Mouse (Mus musculus) midbrain, embryonic 13.5 days (tissue): ENCODE results near the gene Lrfn4. TPM values are rescaled to one million over a fixed set of nuclear protein-coding genes. Genes with fewer than 3 reads are reported as not detected.

Experiments
- ATAC-seq: fragments of 200-750 bp; cut with Nextera tagmentation; 2 replicates; pipeline ENCODE4 v1.8.0; 2017; ENCODE audit warnings: mild to moderate bottlenecking, moderate TSS enrichment, moderate library complexity
- H3K27ac ChIP-seq: fragments of 300-500 bp; sonication (generic); 2 replicates; pipeline ENCODE4 v1.5.1; 2015; ENCODE audit warnings: inconsistent platforms, mild to moderate bottlenecking, moderate library complexity
- H3K27me3 ChIP-seq: fragments of 300-500 bp; sonication (generic); 2 replicates; pipeline ENCODE4 v1.6.1; 2015; ENCODE audit warnings: mild to moderate bottlenecking, inconsistent platforms
- H3K36me3 ChIP-seq: fragments of 300-500 bp; sonication (generic); 2 replicates; pipeline ENCODE4 v1.6.1; 2015; ENCODE audit warnings: mild to moderate bottlenecking, inconsistent platforms
- H3K4me1 ChIP-seq: fragments of 300-500 bp; sonication (generic); replicated peaks from 2 replicates; pipeline ENCODE4 v1.6.1; 2015; ENCODE audit warnings: inconsistent platforms
- H3K4me2 ChIP-seq: fragments of 300-500 bp; sonication (generic); replicated peaks from 2 replicates; pipeline ENCODE4 v1.6.1; 2015; ENCODE audit warnings: moderate library complexity, mild to moderate bottlenecking, inconsistent platforms
- H3K4me3 ChIP-seq: fragments of 300-500 bp; sonication (generic); replicated peaks from 2 replicates; pipeline ENCODE4 v1.5.1; 2015; ENCODE audit warnings: mild to moderate bottlenecking, inconsistent platforms
- H3K9ac ChIP-seq: fragments of 300-500 bp; sonication (generic); replicated peaks from 2 replicates; pipeline ENCODE4 v1.6.1; 2015; ENCODE audit warnings: mild to moderate bottlenecking, inconsistent platforms
- H3K9me3 ChIP-seq: fragments of 300-500 bp; sonication (generic); 2 replicates; pipeline ENCODE4 v1.6.1; 2016; ENCODE audit warnings: mild to moderate bottlenecking, inconsistent platforms
- WGBS: fragments of 180-500 bp; shearing (Covaris S2); methylation state at CpG from one replicate; pipeline ENCODE4 v1.1.7; 2015; 5-methylcytosine and 5-hydroxymethylcytosine counted together
- polyA plus RNA-seq: library from polyadenylated mRNA; unstranded; fragments of >200 nt; fragmentation: Nextera tagmentation; extraction: Ambion mirVana; gene quantifications from 2 replicates; pipeline ENCODE4 v1.2.1, GENCODE M21; 2015

Lrfn4 gene
- polyA plus RNA-seq, 1 experiment from 2014 or later: 10.1 TPM

DNA sequence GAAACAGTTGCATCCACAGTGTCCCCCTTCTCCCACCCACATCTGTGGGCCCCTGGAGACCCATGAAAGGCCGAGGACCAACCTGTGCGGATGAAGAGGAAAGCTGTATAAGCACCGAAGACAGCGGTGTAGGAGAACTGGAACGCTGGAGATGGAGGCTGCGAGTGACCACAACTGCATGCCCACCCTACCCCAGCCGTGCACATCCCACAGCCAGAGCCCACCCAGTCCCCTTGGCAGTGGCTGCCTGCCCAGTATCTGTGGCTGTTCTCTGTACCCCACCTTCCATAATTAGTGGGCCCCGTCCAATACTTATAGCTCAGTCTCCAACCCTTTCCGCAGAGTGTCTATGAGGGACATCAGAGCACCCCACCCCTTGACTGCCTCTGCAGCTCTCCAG, 8.0 kb upstream of the Lrfn4 start:
- Histone ChIP-seq H3K27me3 (no peaks in the 10 kb centered on the region), H3K36me3 (peaks cover 39% of the 10 kb centered on the region), H3K9me3 (no peaks in the 10 kb centered on the region), H3K9ac (no peak overlapping the region), H3K4me2 (no peak overlapping the region), H3K4me1 (peaks cover 34% of the 10 kb centered on the region), H3K4me3 (no peak overlapping the region), H3K27ac (no peak overlapping the region)
- 96% methylated on average over 9 of the region's 9 CpGs for WGBS
- ATAC-seq: no peak

DNA sequence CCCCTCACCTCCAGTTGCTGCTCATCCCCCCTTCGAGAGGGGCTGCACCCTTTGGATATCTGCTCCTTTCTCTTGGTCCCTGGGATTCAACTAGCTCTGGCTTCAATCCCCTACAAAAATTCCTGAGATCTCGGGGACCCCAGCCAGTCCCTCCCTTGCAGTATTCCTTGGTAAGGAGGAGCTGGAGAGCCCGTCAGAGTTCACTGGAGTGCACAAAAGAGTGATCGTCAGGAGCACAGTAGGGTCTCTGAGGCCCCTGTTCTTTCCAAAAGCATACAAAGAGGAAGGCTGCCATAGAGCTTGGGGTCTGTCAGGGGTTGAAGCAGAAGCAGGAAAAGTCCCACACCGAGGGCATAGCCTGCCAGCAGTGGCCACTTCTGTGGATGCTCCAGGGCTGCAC, 7.3 kb upstream of the Lrfn4 start:
- H3K9me3 ChIP-seq: no peaks in the 10 kb centered on the region
- no peak overlapping the region for H3K4me3 ChIP-seq
- H3K27me3 ChIP-seq: no peaks in the 10 kb centered on the region
- H3K36me3 ChIP-seq: peaks cover 39% of the 10 kb centered on the region
- H3K27ac ChIP-seq: no peak overlapping the region
- H3K4me1 ChIP-seq: peaks cover 27% of the 10 kb centered on the region
- no peak overlapping the region for H3K9ac ChIP-seq
- ATAC-seq: no peak
- WGBS: 74% methylated on average over 5 of the region's 5 CpGs
- H3K4me2 ChIP-seq: no peak overlapping the region

DNA sequence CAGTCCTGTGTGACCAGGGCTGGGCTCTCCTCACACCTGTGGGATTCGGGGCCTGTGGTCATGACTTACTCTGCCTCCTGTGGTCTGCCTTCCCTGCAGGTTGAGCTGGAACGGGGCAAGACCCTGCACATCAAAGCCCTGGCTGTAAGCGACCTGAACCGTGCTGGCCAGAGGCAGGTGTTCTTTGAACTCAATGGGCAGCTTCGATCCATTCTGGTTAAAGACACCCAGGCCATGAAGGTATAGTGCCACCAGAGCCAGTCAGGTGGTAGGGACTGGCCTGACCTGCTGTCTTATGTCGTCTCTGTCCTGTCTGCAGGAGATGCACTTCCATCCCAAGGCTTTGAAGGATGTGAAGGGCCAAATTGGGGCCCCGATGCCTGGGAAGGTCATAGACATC, 5.3 kb upstream of the Lrfn4 start:
- H3K36me3 ChIP-seq: peaks cover 39% of the 10 kb centered on the region
- H3K27me3 ChIP-seq: 0 out of 2 replicates have a peak, but pooled peaks cover 4% of the 10 kb centered on the region
- no peak overlapping the region for H3K4me3 ChIP-seq
- no peaks in the 10 kb centered on the region for H3K9me3 ChIP-seq
- ATAC-seq: no peak
- H3K9ac ChIP-seq: no peak overlapping the region
- WGBS: 89% methylated on average over 7 of the region's 7 CpGs
- no peak overlapping the region for H3K27ac ChIP-seq
- H3K4me2 ChIP-seq: no peak overlapping the region
- peaks cover 20% of the 10 kb centered on the region for H3K4me1 ChIP-seq

DNA sequence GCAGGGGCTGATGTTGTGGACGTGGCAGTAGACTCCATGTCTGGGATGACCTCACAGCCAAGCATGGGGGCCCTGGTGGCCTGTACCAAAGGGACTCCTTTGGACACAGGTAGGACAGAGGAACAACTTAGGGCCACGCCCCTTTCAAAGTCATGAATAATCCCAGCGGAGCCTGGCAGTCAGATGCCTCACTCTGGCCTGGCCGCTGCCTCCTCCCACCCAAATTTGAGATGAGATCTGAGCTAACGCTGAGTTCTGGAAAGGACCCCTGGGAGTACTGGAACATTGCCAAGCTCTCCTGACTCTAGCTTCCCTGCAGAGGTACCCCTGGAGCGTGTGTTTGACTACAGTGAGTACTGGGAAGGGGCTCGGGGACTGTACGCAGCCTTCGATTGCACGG, 4.0 kb upstream of the Lrfn4 start:
- 87% methylated on average over 10 of the region's 10 CpGs for WGBS
- H3K4me2 ChIP-seq: no peak overlapping the region
- no peak for ATAC-seq

DNA sequence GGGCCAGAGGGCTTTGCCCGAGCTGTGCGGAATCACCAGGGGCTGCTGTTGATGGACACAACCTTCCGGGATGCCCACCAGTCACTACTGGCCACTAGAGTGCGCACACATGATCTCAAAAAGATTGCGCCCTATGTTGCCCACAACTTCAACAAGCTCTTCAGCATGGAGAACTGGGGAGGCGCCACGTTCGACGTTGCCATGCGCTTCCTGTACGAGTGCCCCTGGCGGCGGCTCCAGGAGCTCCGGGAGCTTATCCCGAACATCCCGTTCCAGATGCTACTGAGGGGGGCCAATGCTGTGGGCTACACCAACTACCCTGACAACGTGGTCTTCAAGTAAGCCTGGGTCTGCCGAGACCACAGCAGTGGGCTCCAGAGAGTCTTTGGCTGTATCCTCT, 2.7 kb upstream of the Lrfn4 start:
- no peaks in the 10 kb centered on the region for H3K9me3 ChIP-seq
- peaks cover 22% of the 10 kb centered on the region for H3K4me1 ChIP-seq
- no peak overlapping the region for H3K9ac ChIP-seq
- H3K4me3 ChIP-seq: no peak overlapping the region
- no peak for ATAC-seq
- 0 out of 2 replicates have a peak, but pooled peaks cover 4% of the 10 kb centered on the region for H3K27me3 ChIP-seq
- H3K36me3 ChIP-seq: peaks cover 39% of the 10 kb centered on the region
- H3K27ac ChIP-seq: no peak overlapping the region
- H3K4me2 ChIP-seq: no peak overlapping the region
- WGBS: 33% methylated on average over 18 of the region's 18 CpGs

More for the DNA sequence above, 4.0 kb upstream of the Lrfn4 start:
- Histone ChIP-seq H3K27me3 (0 out of 2 replicates have a peak, but pooled peaks cover 4% of the 10 kb centered on the region), H3K27ac (no peak overlapping the region), H3K9ac (no peak overlapping the region), H3K4me3 (no peak overlapping the region), H3K4me1 (peaks cover 16% of the 10 kb centered on the region), H3K9me3 (no peaks in the 10 kb centered on the region), H3K36me3 (peaks cover 39% of the 10 kb centered on the region)

DNA sequence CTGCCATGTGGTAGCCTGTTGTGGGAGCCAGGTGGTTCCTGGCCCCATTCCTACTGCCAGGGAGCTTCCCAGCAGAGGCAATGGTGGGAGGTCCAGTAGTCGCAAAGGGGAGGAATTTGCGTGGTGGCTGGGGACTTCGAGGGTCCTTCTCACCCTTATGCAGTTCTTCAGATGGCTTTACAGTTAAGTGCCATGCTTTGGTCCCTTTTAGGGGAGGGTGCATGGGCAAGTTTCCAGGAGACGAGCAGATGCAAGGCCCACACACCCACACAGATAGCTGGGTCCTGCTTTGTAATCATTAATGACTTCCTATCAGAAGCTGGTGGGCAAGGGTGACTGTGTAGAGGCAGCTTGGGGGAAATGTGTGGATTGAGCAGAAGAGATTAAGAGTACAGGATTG, 1.1 kb upstream of the Lrfn4 start:
- H3K4me1 ChIP-seq: peaks cover 39% of the 10 kb centered on the region
- WGBS: 57% methylated on average over 4 of the region's 4 CpGs
- no peak overlapping the region for H3K27ac ChIP-seq
- H3K4me3 ChIP-seq: peak overlapping the region; percentile 94
- H3K9me3 ChIP-seq: no peaks in the 10 kb centered on the region
- H3K9ac ChIP-seq: peak overlapping the region; percentile 100; the same call in 1 of the 2 replicates
- no peak for ATAC-seq
- H3K36me3 ChIP-seq: peaks cover 39% of the 10 kb centered on the region
- 0 out of 2 replicates have a peak, but pooled peaks cover 4% of the 10 kb centered on the region for H3K27me3 ChIP-seq
- peak overlapping the region; percentile 77 for H3K4me2 ChIP-seq

DNA sequence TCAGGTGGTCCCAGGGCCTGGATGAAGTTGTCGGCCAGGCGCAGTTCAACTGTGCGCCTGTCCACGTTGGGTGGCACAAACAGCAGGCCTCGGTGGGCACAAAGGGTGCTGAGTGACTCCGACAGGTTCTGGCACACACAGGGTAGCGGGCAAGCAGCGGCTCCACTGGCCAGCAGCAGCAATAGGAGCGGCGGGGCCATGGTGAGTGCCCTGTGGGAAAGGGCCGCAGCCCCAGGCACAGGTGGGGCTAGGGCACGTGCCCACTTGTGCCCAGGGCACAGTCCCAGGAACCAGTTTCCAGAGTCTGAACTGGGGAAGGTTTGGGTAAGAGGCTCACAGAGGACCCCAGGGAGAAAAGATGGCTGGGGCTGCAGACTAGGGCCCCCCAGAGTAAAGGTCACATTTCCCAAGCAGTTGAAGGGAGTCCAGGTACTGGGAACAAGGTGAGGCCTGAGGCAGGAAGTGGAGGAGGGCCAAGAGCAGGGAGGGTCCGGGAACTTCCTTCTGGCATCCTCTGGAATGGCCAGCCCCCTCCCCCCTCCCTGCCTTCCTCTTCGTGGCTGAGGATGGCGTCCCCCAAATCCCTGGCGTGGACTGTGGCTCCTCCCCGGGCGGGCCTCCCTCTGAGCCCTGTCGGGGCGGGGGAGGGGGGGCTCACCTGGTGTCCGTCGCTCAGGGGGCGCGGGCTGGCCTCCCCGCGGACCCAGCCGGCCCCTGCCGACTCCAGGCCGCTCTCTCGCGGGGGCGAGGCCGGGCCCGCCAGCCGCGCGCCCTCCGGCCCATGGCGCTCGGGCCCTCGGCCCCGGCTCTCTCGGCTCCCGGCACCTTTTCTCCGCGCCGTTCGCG, 939 bp downstream of the Lrfn4 start:
- Histone ChIP-seq H3K9ac (peak overlapping the region; percentile 100), H3K4me2 (peak overlapping the region; percentile 77), H3K36me3 (peaks cover 41% of the 10 kb centered on the region), H3K9me3 (no peaks in the 10 kb centered on the region), H3K27me3 (0 out of 2 replicates have a peak, but pooled peaks cover 4% of the 10 kb centered on the region), H3K4me3 (peak overlapping the region; percentile 94), H3K27ac (peak overlapping the region; percentile 95), H3K4me1 (peaks cover 41% of the 10 kb centered on the region)
- peak; percentile 7; the same call in 1 of the 2 replicates for ATAC-seq
- 19% methylated on average over 42 of the region's 49 CpGs for WGBS

DNA sequence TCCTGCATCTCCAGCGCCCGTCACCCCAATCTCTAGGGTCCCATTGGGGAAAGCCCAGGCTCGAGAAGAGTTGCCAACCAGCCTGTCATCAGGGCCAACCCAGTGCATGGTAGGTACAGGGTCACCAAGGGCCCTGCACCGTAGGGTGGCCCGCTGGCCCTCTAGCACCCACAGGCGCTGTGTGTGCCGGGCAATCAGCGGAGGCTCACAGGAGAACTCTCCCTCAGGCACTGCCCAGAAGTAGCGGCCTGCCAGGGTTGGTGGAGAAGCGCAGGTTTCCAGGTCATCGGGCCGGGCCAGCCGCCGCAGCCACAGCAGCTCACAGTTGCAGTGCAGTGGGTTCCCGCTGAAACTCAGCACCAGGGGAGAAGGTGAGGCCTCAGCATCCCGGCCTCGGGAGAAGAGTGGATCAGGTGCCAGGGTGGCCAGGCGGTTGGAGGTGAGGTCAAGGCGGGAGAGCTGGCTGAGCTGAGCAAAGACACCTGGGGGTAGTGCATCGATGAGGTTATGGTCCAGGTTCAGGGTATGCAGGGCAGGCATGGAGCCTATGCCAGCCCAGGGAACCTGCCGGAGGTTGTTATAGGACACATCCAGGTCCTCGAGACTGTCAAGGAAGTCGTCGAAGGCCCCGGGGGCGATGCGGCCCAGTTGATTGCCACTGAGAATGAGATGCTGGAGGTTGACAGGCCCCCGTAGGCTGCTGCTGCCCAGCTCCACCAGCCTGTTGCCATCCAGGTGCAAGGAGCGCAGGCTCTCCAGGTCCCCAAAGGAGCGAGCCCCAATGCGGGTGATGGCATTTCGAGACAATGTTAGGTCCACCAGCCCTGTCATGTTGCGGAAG, 1.8 kb downstream of the Lrfn4 start:
- 0 out of 2 replicates have a peak, but pooled peaks cover 4% of the 10 kb centered on the region for H3K27me3 ChIP-seq
- H3K36me3 ChIP-seq: peaks cover 41% of the 10 kb centered on the region
- peak overlapping the region; percentile 77 for H3K4me2 ChIP-seq
- H3K27ac ChIP-seq: no peak overlapping the region
- no peaks in the 10 kb centered on the region for H3K9me3 ChIP-seq
- peak overlapping the region; percentile 100; the same call in 1 of the 2 replicates for H3K9ac ChIP-seq
- no peak for ATAC-seq
- WGBS: 90% methylated on average over 33 of the region's 33 CpGs
- H3K4me1 ChIP-seq: peaks cover 41% of the 10 kb centered on the region
- H3K4me3 ChIP-seq: peak overlapping the region; percentile 94

DNA sequence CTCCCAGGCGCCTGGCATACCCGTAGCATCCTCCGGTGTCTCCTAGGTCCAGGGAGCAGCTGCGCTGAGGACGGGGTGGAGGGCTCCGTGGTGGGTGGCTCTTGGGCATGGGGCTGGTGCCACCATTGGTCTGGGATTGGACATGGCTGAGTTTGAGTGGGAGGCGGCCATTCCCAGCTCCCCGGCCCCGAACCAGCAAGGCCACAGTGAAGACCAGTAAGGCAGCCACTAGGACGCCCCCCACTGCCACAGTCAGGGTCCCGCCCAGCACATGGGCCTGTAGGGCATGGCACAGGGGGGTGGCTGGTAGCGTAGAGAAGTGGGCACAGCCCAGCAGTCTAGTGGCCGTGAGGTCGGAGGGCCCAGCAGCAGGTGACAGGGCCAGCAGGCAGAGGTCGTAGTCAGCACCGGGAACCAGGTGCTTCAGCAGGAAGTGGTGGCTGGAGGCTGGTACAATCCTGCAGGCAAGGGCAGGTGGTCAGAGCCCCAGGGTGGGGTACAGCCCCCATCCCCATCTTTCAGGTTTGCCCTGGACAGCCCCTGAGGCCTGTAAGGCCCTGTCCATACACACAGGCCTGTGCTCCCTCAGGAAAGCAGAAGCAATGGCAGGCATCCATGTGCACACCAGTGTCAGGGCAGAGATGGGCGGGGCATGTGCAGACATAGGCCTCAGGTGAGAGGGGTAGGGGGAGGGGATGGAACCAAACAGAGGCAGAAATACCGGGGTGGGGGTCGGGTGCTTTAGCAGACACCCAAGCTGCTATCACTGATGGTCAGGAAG, 3.1 kb downstream of the Lrfn4 start:
- Histone ChIP-seq H3K9ac (peak overlapping the region; percentile 48; the same call in 1 of the 2 replicates), H3K36me3 (peaks cover 41% of the 10 kb centered on the region), H3K4me3 (no peak overlapping the region), H3K4me2 (peak overlapping the region; percentile 77; the same call in 1 of the 2 replicates), H3K9me3 (no peaks in the 10 kb centered on the region), H3K27ac (no peak overlapping the region), H3K27me3 (0 out of 2 replicates have a peak, but pooled peaks cover 4% of the 10 kb centered on the region), H3K4me1 (peaks cover 41% of the 10 kb centered on the region)
- ATAC-seq: no peak
- WGBS: 92% methylated on average over 19 of the region's 19 CpGs

DNA sequence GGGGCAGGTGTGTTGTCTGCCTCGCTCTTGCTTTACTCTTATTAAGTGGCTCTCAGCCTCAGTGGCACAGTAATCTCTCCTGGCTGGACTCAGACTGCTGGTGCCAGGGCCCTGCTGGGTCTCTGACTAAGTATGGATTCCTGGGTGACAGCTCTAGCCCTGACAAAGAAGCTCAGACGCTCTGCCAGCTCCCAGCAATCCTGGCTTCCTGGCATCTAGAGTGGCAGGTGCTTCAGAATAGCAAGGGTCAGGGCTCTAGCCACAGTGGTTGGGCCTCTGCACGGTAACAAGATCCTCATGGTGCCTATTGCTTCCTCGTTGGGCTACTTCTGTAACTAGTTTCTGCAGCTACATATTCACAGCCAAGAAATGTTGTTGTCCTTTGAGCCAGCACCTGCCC, 5.4 kb downstream of the Lrfn4 start:
- WGBS: 71% methylated on average over 4 of the region's 4 CpGs
- H3K27ac ChIP-seq: no peak overlapping the region
- H3K27me3 ChIP-seq: no peaks in the 10 kb centered on the region
- H3K4me3 ChIP-seq: no peak overlapping the region
- H3K9ac ChIP-seq: no peak overlapping the region
- H3K4me1 ChIP-seq: peaks cover 34% of the 10 kb centered on the region
- H3K4me2 ChIP-seq: no peak overlapping the region
- ATAC-seq: no peak
- H3K9me3 ChIP-seq: no peaks in the 10 kb centered on the region
- peaks cover 41% of the 10 kb centered on the region for H3K36me3 ChIP-seq

DNA sequence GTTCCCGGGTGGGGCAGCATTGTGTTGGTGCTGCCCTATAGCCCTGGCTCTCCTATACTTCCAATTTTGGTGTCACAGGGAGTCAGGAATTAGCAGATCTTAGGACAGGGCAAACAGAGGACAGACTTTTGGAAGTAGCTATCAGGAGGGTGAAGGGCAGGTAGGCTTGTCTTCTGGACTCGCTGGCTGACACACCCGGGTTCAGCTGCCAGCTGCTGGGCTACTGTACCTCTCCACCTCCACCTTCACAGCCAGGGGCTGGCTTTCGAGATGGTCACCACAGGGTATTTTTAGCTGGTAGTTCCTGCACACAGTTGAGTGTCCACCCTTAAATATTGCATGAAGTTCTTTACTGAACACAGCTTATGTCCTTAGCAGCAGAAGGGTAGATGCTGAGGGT, 7.0 kb downstream of the Lrfn4 start:
- WGBS: 91% methylated on average over 4 of the region's 4 CpGs
- peaks cover 26% of the 10 kb centered on the region for H3K4me1 ChIP-seq
- ATAC-seq: no peak
- H3K9ac ChIP-seq: no peak overlapping the region
- H3K4me3 ChIP-seq: no peak overlapping the region
- no peak overlapping the region for H3K4me2 ChIP-seq
- H3K9me3 ChIP-seq: no peaks in the 10 kb centered on the region
- H3K27ac ChIP-seq: no peak overlapping the region
- peaks cover 36% of the 10 kb centered on the region for H3K36me3 ChIP-seq
- H3K27me3 ChIP-seq: no peaks in the 10 kb centered on the region
